Mouse (Mus musculus) heart, embryonic 11.5 days (tissue): ENCODE results near the gene Ncoa3. TPM values are rescaled to one million over a fixed set of nuclear protein-coding genes. Genes with fewer than 3 reads are reported as not detected.
A peak's percentile ranks its signal among the peaks of the same experiment; 100 is the strongest.

Experiments used
- ATAC-seq: fragments of 200-750 bp; cut with Nextera tagmentation; replicated peaks from 2 replicates; pipeline ENCODE4 v1.8.0; 2017; ENCODE audit warnings: moderate library complexity; ENCODE audit not compliant: insufficient number of reproducible peaks, low FRiP score, low TSS enrichment
- H3K27ac ChIP-seq: fragments of 300-500 bp; sonication (generic); 2 replicates; pipeline ENCODE4 v1.5.1; 2014; ENCODE audit warnings: mild to moderate bottlenecking, low read depth, low read length
- H3K27me3 ChIP-seq: fragments of 300-500 bp; sonication (generic); 2 replicates; pipeline ENCODE4 v1.6.1; 2014; ENCODE audit warnings: mild to moderate bottlenecking, low read length, mixed read lengths; ENCODE audit not compliant: control insufficient read depth, insufficient read depth
- H3K36me3 ChIP-seq: fragments of 300-500 bp; sonication (generic); 2 replicates; pipeline ENCODE4 v1.6.1; 2014; ENCODE audit warnings: mild to moderate bottlenecking, low read length, moderate library complexity, mixed read lengths; ENCODE audit not compliant: control insufficient read depth, insufficient read depth
- H3K4me1 ChIP-seq: fragments of 300-500 bp; sonication (generic); 2 replicates; pipeline ENCODE4 v1.6.1; 2014; ENCODE audit warnings: low read length; ENCODE audit not compliant: control insufficient read depth, insufficient read depth
- H3K4me2 ChIP-seq: fragments of 300-500 bp; sonication (generic); 2 replicates; pipeline ENCODE4 v1.6.1; 2014; ENCODE audit warnings: mild to moderate bottlenecking, moderate library complexity
- H3K4me3 ChIP-seq: fragments of 300-500 bp; sonication (generic); 2 replicates; pipeline ENCODE4 v1.5.1; 2014; ENCODE audit warnings: low read depth, low read length
- H3K9ac ChIP-seq: fragments of 300-500 bp; sonication (generic); 2 replicates; pipeline ENCODE4 v1.6.1; 2014; ENCODE audit warnings: mild to moderate bottlenecking, low read depth, low read length, moderate library complexity
- H3K9me3 ChIP-seq: fragments of 300-500 bp; sonication (generic); replicated peaks from 2 replicates; pipeline ENCODE4 v1.6.1; 2016; ENCODE audit warnings: low read length; ENCODE audit not compliant: control insufficient read depth
- WGBS: fragments of 180-500 bp; shearing (Covaris S2); extraction: QIAGEN DNeasy Blood & Tissue Kit; methylation state at CpG from one replicate; pipeline ENCODE4 v1.1.7; 2014; ENCODE audit not compliant: insufficient replicate concordance; 5-methylcytosine and 5-hydroxymethylcytosine counted together
- polyA plus RNA-seq: library from polyadenylated mRNA; unstranded; fragments of >200 nt; fragmentation: Nextera tagmentation; extraction: Ambion mirVana; gene quantifications from 2 replicates; pipeline ENCODE4 v1.2.1, GENCODE M21; 2014

Gene Ncoa3
- polyA plus RNA-seq, 1 experiment from 2014 or later: 15.6 TPM

DNA sequence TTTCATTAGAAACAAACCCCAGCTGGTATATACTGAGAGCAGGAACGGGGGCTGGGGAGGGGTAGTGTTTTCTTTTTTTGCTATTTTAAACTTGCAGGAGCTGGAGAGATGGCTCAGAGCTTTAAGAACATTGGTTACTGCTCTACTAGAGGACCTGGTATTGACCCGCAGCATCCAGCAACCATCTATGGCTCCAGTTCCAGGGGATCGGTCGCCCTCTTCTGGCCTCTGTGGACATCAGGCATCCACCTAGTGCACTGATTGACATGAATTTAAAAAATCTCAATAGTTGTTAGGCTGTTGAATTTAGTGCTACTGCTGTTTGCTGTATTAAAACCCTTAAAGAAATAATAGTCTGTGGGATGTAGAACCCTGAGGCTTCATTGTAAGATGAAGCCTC, 1.9 kb downstream of the Ncoa3 start:
- 92% methylated on average over 4 of the region's 4 CpGs for WGBS

DNA sequence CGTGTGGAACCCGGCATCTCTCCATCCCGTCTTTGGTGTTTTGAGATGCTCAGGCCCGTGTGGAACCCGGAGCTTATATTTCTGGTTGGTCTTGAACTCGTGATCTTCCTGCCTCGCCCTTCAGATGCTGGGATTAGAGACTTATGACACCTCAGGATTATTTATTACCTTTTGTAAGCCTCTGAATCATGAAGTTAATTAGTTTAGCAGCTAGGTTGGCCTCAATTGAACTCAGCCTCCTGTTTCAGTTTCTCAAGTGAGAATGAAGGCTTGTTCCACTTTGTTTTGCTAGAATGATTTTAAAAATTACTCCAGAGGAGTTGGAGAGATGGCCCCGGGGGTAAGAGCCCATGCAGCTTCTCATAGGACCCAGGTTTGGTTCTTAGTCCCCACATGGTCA, 3.3 kb downstream of the Ncoa3 start:
- no peak overlapping the region for H3K9ac ChIP-seq
- H3K36me3 ChIP-seq: no peaks in the 10 kb centered on the region
- no peak for ATAC-seq
- H3K27me3 ChIP-seq: no peaks in the 10 kb centered on the region
- WGBS: 92% methylated on average over 8 of the region's 8 CpGs
- peaks cover 23% of the 10 kb centered on the region for H3K4me1 ChIP-seq
- no peak overlapping the region for H3K27ac ChIP-seq
- no peak overlapping the region for H3K4me3 ChIP-seq
- H3K9me3 ChIP-seq: no peaks in the 10 kb centered on the region
- H3K4me2 ChIP-seq: no peak overlapping the region

More for the DNA sequence above, 1.9 kb downstream of the Ncoa3 start:
- ATAC-seq: no peak
- Histone ChIP-seq H3K9ac (no peak overlapping the region), H3K9me3 (no peaks in the 10 kb centered on the region), H3K4me3 (no peak overlapping the region), H3K4me2 (no peak overlapping the region), H3K27ac (no peak overlapping the region), H3K4me1 (peaks cover 10% of the 10 kb centered on the region), H3K27me3 (no peaks in the 10 kb centered on the region), H3K36me3 (no peaks in the 10 kb centered on the region)

DNA sequence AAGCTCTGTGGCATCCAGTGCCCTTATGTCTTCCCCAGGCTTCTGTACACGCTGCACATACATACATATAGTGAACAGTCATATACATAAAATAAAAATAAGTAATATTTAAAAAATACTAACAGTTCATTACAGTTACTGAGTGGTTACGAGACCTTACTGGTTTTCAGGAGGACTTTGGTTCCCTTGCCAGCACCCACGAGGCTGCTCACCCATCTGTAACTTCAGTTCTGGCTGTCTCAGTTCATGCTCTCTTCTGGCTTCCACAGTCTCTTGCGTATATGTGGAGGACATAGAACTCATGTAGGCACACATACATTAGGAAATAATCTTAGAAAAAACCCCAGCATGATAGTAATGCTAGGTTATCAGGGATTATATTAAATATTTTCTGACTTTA, 3.7 kb downstream of the Ncoa3 start:
- H3K9ac ChIP-seq: no peak overlapping the region
- H3K36me3 ChIP-seq: no peaks in the 10 kb centered on the region
- H3K4me2 ChIP-seq: no peak overlapping the region
- no peak overlapping the region for H3K4me3 ChIP-seq
- no peak overlapping the region for H3K27ac ChIP-seq
- H3K4me1 ChIP-seq: peaks cover 26% of the 10 kb centered on the region
- no peaks in the 10 kb centered on the region for H3K9me3 ChIP-seq
- ATAC-seq: no peak
- WGBS: 94% methylated on average over 4 of the region's 4 CpGs
- no peaks in the 10 kb centered on the region for H3K27me3 ChIP-seq

DNA sequence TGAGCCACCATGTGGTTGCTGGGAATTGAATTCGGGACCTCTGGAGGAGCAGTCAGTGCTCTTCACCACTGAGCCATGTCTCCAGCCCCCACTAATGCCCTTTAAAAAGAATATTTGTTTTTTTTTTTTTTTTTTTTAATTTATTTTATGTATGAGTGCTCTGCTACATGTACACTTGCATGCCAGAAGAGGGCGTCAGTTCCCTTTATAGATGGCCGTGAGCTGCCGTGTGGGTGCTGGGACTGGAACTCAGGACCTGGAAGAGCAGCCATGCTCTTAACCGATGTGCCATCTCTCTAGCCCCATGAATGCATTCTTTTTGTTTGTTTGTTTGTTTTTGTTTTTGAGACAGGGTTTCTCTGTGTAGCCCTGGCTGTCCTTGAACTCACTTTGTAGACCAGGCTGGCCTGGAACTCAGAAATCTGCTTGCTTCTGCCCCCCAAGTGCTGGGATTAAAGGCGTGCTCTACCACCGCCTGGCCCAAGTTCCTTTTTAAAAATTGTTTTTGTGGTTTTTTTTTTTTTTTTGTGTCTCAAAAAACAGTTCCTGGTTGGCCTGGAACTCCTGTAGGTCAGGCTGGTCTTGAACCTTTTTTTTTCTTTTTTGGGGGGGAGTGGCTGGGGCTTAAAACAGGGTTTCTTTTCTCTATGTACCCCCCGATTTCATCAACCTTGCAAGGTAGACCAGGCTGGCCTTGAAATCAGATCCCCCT, 5.0 kb downstream of the Ncoa3 start:
- Histone ChIP-seq H3K9ac (no peak overlapping the region), H3K9me3 (no peaks in the 10 kb centered on the region), H3K27me3 (no peaks in the 10 kb centered on the region), H3K36me3 (no peaks in the 10 kb centered on the region), H3K4me1 (peaks cover 27% of the 10 kb centered on the region), H3K4me2 (no peak overlapping the region), H3K27ac (no peak overlapping the region), H3K4me3 (no peak overlapping the region)
- 88% methylated on average over 8 of the region's 8 CpGs for WGBS
- ATAC-seq: no peak

DNA sequence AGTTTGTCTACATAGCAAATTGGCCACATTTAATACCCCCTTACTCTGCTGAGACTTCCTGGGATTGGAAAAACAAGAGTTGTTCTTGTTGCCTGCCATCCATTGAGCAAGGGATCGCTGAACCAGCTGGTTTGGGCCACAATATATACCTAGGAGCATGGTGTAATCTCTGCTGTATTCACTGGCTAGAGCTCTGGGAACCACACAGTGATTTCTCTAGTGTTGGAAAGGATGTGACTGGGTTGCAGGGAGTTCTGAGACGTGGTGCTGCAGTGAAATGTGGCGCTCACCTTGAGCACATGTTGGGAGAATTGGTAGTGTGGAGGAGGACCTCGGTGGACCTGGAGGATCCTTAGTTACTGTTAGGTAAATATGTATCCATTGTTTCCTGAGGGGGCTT, 6.5 kb downstream of the Ncoa3 start:
- Histone ChIP-seq H3K27me3 (no peaks in the 10 kb centered on the region), H3K4me2 (no peak overlapping the region), H3K4me3 (no peak overlapping the region), H3K9ac (no peak overlapping the region), H3K4me1 (peaks cover 24% of the 10 kb centered on the region), H3K36me3 (no peaks in the 10 kb centered on the region), H3K27ac (no peak overlapping the region), H3K9me3 (no peaks in the 10 kb centered on the region)
- 29% methylated on average over 4 of the region's 4 CpGs for WGBS
- ATAC-seq: no peak

DNA sequence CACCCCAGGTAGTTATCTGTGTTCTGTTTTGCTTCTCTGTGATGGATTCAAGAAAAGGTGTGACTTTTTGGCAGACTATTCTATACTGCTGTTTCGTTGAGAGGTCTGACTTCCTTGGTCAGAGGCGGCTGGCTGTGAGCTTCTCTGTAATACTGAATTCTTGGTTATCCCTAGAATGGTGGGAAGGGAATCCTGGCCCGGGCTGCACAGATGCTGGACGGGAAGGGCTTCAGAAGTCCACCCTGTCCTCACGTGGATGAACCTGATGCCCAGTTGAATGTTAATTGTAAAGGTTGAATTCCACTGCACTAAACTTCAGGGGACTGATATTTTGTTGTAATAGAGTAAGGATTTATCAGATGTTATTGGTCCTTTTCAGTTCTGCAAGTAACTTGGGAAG, 7.4 kb downstream of the Ncoa3 start:
- no peak overlapping the region for H3K9ac ChIP-seq
- peaks cover 24% of the 10 kb centered on the region for H3K4me1 ChIP-seq
- peak overlapping the region; percentile 27 for H3K4me2 ChIP-seq
- no peak for ATAC-seq
- no peaks in the 10 kb centered on the region for H3K36me3 ChIP-seq
- H3K9me3 ChIP-seq: no peaks in the 10 kb centered on the region
- no peaks in the 10 kb centered on the region for H3K27me3 ChIP-seq
- WGBS: 12% methylated on average over 5 of the region's 5 CpGs
- H3K4me3 ChIP-seq: no peak overlapping the region
- H3K27ac ChIP-seq: no peak overlapping the region

DNA sequence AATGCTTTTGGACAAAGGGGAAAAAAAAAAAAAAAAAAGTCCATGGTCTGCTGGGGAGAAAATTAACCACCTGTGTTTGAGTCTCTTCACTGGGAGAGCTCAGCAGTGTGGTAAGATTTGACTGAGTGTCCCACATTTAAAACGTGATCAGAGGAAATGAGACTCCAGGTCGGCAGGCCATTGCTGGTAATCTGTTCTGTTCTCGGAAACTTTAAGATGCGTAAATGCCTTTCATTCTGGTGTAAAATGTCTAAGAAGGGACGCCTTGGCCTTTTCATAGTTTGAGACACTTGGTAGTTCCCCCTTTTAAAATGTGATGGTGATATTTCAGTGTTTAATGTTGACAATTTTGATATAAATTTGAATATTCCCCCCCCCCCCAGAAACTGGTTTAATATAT, 7.8 kb downstream of the Ncoa3 start:
- Histone ChIP-seq H3K27me3 (no peaks in the 10 kb centered on the region), H3K4me3 (no peak overlapping the region), H3K36me3 (no peaks in the 10 kb centered on the region), H3K9me3 (no peaks in the 10 kb centered on the region), H3K27ac (no peak overlapping the region), H3K9ac (no peak overlapping the region), H3K4me1 (peaks cover 24% of the 10 kb centered on the region), H3K4me2 (peak overlapping the region; percentile 27; the same call in 1 of the 2 replicates)
- whole genome bisulfite sequencing: 27% methylated on average over 5 of the region's 5 CpGs
- ATAC-seq: no peak

DNA sequence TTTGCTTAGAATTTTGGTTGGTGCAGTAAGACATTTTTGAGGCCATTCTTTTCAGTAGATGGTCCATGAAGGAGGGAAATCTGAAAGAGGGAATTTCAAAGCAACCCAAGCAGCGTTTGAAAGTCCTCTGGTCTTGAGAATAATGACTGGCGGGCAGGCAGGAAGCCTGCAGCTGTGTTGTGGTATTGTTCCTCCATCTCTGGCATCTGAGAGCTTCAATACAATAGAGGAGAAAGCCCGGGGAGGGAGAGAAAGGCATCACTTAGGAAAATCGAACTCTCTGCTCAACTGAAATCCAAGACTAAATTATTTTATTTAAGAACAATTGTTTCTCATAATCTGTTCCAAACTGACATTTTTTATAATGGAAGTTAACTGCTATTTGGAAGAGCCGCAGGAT, 8.3 kb downstream of the Ncoa3 start:
- H3K36me3 ChIP-seq: no peaks in the 10 kb centered on the region

DNA sequence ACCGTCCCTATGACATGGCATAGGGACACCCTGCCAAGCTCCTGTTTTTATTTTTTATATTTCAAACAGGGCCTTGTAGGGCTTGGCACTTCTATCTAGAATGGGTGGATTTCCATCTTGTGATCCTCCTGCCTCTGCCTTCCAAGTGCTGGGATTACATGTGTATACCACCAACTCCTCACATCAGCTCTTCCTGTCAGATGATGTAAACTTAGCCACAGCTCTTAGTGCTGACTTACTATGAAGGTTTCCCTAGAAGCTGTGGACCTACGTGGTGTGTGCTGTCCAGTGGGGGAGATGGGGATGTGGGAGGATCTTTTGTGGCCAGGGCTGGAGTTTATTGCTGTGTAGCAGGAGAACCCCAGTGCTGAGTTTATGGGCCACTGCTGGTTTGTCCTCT, 8.9 kb downstream of the Ncoa3 start:
- 53% methylated on average over 2 of the region's 2 CpGs for WGBS
- Histone ChIP-seq H3K9ac (no peak overlapping the region), H3K27ac (no peak overlapping the region), H3K4me1 (peaks cover 24% of the 10 kb centered on the region), H3K9me3 (no peaks in the 10 kb centered on the region), H3K27me3 (no peaks in the 10 kb centered on the region), H3K4me2 (no peak overlapping the region), H3K4me3 (no peak overlapping the region), H3K36me3 (no peaks in the 10 kb centered on the region)
- ATAC-seq: no peak

More for the DNA sequence above, 8.3 kb downstream of the Ncoa3 start:
- H3K27ac ChIP-seq: no peak overlapping the region
- H3K4me3 ChIP-seq: no peak overlapping the region
- ATAC-seq: no peak
- 0 out of 2 replicates have a peak overlapping the region, but pooled peaks have one; percentile 16 for H3K9ac ChIP-seq
- peaks cover 24% of the 10 kb centered on the region for H3K4me1 ChIP-seq
- H3K27me3 ChIP-seq: no peaks in the 10 kb centered on the region
- 32% methylated on average over 5 of the region's 5 CpGs for WGBS
- peak overlapping the region; percentile 41 for H3K4me2 ChIP-seq
- H3K9me3 ChIP-seq: no peaks in the 10 kb centered on the region
